Mouse (Mus musculus) stomach, postnatal 0 days (tissue): ENCODE measurements around the gene Cnp.

ENCODE experiments used
- CTCF ChIP-seq: IDR thresholded peaks from 2 replicates; pipeline ENCODE4 v1.5.1; 2016; ENCODE audit warnings: antibody characterized with exemption, low read depth, mild to moderate bottlenecking, moderate library complexity
- EP300 ChIP-seq: optimal IDR thresholded peaks from 2 replicates; pipeline ENCODE3; 2016; ENCODE audit warnings: antibody characterized with exemption

DNA sequence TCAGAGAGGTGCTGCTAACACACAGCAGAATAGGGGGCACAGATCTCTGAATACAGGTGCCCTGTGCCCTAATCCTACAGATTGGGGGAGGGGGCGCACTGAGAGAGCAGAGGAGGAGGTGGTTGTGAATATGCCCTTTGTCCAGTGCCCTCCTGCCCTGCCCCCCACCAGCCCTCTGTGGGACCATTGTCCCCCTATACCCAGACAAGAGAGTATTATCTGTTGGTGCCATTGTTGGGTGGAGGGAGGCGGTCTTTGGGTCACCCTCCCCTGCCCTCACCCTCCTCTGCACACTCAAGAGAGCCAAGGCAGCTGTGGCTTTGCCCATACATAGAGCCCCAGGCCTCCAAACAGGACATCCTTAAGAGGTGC is 766 bp downstream of the Cnp start:
- TF ChIP-seq CTCF (no peak), EP300 (no peak)
